10 mouse cellular contexts compared by ENCODE assay signal in genomic region chr11:105366051-105366450, GRCm38 (mm10).
DNase-seq lines count a peak whose midpoint lies in the region; ATAC-seq lines count a peak whose summit lies in the region.
"Had no signal": no experiment of that assay in that cellular context is flagged by ENCODE, and none has a peak within 500 bp of the region (broad histone marks: within the 10 kb centered on the region; RNA-seq: fewer than 3 reads in every experiment).

No protein-coding gene starts in this region.

- H3K36me3 ChIP-seq in kidney, embryonic 15.5 days, result no peaks in the 10 kb centered on the region
- H3K36me3 ChIP-seq in kidney, embryonic 14.5 days (ENCODE audit: control insufficient read depth, insufficient read depth, low read length), result no peaks in the 10 kb centered on the region
- H3K36me3 ChIP-seq: embryonic facial prominence, embryonic 12.5 days; neural tube, embryonic 12.5 days had no signal

- no peaks in the 10 kb centered on the region; the same call in 1 of the 2 replicates for H3K27me3 ChIP-seq in kidney, embryonic 15.5 days
- H3K27me3 ChIP-seq in kidney, embryonic 14.5 days (ENCODE audit: control insufficient read depth, insufficient read depth, low read length), result no peaks in the 10 kb centered on the region

- no peak overlapping the region for H3K4me3 ChIP-seq in kidney, embryonic 15.5 days (replicated peaks)
- no peak overlapping the region for H3K4me3 ChIP-seq in kidney, embryonic 14.5 days (ENCODE audit: low read length)
- H3K4me3 ChIP-seq: embryonic facial prominence, embryonic 12.5 days; neural tube, embryonic 12.5 days had no signal

- H3K27ac ChIP-seq in kidney, embryonic 15.5 days, result no peak overlapping the region
- no peak overlapping the region for H3K27ac ChIP-seq in kidney, embryonic 14.5 days (ENCODE audit: low read depth, low read length)
- H3K27ac ChIP-seq: embryonic facial prominence, embryonic 12.5 days; neural tube, embryonic 12.5 days had no signal

- peak; percentile 65 for ATAC-seq in kidney, embryonic 15.5 days (replicated peaks; ENCODE audit: low FRiP score)
- no peak for ATAC-seq in kidney, embryonic 14.5 days (ENCODE audit: low FRiP score, low TSS enrichment)
- ATAC-seq in hematopoietic stem cell, adult 5-6 weeks (replicated peaks in 1 of 2; ENCODE audit: insufficient read depth in 1 of 2, low FRiP score in 2 of 2, low TSS enrichment in 1 of 2, low read depth in 1 of 2, poor library complexity in 2 of 2, severe bottlenecking in 2 of 2), result peak; percentile 67 to 77

- no peaks in the 10 kb centered on the region for H3K9me3 ChIP-seq in kidney, embryonic 15.5 days (replicated peaks)
- H3K9me3 ChIP-seq in kidney, embryonic 14.5 days (ENCODE audit: control insufficient read depth, low read length), result no peaks in the 10 kb centered on the region
- H3K9me3 ChIP-seq: embryonic facial prominence, embryonic 12.5 days; neural tube, embryonic 12.5 days had no signal

- WGBS in kidney, embryonic 15.5 days, result 77% methylated on average over 4 of the region's 4 CpGs
- WGBS in kidney, embryonic 14.5 days, result 77% methylated on average over 4 of the region's 4 CpGs

- no peak overlapping the region for H3K4me2 ChIP-seq in kidney, embryonic 15.5 days
- H3K4me2 ChIP-seq in kidney, embryonic 14.5 days (replicated peaks; ENCODE audit: low read depth, low read length), result no peak overlapping the region
- H3K4me2 ChIP-seq: embryonic facial prominence, embryonic 12.5 days had no signal

- peaks cover 39% of the 10 kb centered on the region for H3K4me1 ChIP-seq in kidney, embryonic 15.5 days
- peaks cover 3% of the 10 kb centered on the region; the same call in 1 of the 2 replicates for H3K4me1 ChIP-seq in kidney, embryonic 14.5 days (ENCODE audit: control insufficient read depth, insufficient read depth, low read length)

- no peak overlapping the region for H3K9ac ChIP-seq in kidney, embryonic 15.5 days
- H3K9ac ChIP-seq in kidney, embryonic 14.5 days (ENCODE audit: low read depth, low read length), result no peak overlapping the region
- H3K9ac ChIP-seq: embryonic facial prominence, embryonic 12.5 days; neural tube, embryonic 12.5 days had no signal

- peak; percentile 81 for DNase-seq in c-Kit-positive CD71-positive TER-119-negative erythroid progenitor cells, embryonic 14.5 days (ENCODE audit: low read depth)
- DNase-seq in spleen, postnatal 10 days (ENCODE audit: low spot score in 2 of 2), result peak; percentile 62 to 83
- DNase-seq in right cerebral cortex, postnatal 4 days, result no peak
- DNase-seq in neural tube, embryonic 10.5 days (ENCODE audit: extremely low spot score, low spot score), result no peak
- DNase-seq: lung, postnatal 10 days had no signal

Comparison
In these comparisons a context has a peak if more than half of its experiments do, and no peak if none do; other contexts are left out.
1. DNase-seq: peak in c-Kit-positive CD71-positive TER-119-negative erythroid progenitor cells, embryonic 14.5 days (single experiment) and spleen, postnatal 10 days (2 of 2); none in right cerebral cortex, postnatal 4 days (single experiment) and neural tube, embryonic 10.5 days (single experiment).